Mouse (Mus musculus): ENCODE measurements around the gene Gm13276.
"Not testable (repeated sequence)": the region's sequence is repeated elsewhere in the genome, so short reads cannot be mapped to it uniquely, and the experiment has no call there.

DNA sequence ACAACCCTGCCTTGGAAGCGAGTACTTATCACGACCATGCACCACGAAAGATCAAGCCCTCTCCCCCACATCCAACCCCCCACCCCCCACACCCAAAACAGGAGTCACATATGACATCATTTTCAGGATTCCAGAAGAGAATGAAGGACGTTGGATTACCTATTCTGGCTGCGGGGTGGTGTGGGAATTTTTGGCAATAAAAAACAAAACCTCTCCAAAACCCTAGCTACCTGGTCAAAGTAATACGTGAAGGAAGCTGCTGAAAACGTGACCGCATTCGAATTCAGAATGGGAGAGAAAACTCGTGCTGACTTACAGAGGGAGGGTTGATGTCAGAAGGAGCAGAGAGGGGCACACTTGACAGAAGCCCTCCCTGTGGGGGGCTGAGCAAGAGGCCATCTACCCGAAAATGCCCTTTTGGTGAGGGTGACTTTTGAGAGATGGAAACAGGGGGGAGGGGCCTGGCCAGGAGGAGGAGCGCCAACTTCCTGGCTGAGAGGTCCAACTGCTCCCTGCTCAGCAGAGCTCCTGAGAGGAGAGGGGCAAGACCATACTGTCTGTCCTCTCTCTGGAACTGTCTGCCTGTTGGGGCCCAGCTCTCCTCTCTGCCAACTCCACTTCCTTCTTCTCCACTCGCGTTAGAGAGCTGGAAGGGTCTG lies 25.8 kb upstream of the Gm13276 start, which contains the start of gene Gm13283:
- TF ChIP-seq GATA1, TAL1 (IDR thresholded peaks at IDR 0.05; ENCODE audit: low read length): not testable (repeated sequence)
